Mouse (Mus musculus) layer of hippocampus, adult 9-11 months (tissue): ENCODE results near the gene Clec12b.

Experiments
- DNase-seq: peaks from one replicate; pipeline ENCODE4 v3.0.0; 2022

Gene Clec12b

DNA sequence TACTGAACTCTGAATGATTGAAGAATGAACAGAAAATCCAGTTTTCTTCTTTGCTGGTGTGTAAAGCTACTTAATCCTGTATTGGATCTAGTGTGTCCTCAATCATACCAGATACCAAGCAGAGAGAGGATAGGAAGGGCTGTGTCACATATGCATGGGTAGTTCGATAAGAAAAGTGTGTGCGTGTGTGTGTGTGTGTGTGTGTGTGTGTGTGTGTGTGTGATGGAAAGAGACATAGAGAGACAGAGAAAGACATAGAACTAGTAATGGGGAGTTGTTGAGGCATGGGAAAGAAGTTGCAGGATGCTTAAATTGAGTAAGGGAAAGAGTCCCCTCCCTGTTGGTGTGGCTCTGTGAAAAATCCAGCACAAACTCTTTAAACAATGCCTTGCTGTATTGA is at the start of gene Clec12b:
Gene Clec12b, minus strand, starts transcription at position 101 of the 400 bp plus-strand sequence.
- DNase-seq, result no peak

DNA sequence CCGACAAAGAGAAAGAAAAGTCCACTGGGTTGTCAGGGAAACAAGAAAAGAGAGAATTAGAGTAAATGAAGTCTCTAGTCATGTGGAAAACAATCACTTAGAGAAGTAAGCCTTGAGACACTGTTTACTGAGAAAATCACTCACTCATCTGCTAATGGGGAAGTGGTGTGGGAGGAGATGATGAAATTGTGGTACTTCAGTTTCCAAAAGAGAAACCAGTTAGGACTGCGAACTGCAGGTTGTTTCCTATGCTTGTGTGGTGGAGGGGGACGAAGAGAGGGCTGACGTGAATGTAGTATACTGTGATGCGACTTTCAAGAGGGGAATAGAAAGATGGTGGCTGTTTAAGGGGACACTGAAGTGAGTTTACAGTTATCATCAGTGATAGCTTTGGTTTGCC is 48.6 kb upstream of the Clec12b start:
- peak; percentile 67 for DNase-seq

DNA sequence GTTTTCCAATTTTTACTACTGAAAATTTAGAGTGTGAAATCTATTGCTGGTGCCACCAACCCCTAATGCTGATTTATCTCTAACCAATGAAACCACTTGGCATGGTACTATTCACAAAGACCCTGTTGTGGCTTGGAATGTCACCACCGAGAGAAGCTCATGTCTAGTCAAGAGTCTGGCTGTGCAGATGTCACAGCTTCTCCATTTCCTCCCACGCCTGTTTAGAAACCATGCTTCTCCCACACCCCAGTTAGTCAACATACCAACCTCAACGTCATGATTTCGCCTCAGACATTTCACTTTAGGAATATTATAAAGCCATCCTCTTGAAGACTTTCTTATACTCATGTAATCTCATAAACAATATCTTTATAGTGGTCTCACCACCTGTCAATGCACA is 41.6 kb upstream of the Clec12b start:
- DNase-seq, result peak; percentile 26

DNA sequence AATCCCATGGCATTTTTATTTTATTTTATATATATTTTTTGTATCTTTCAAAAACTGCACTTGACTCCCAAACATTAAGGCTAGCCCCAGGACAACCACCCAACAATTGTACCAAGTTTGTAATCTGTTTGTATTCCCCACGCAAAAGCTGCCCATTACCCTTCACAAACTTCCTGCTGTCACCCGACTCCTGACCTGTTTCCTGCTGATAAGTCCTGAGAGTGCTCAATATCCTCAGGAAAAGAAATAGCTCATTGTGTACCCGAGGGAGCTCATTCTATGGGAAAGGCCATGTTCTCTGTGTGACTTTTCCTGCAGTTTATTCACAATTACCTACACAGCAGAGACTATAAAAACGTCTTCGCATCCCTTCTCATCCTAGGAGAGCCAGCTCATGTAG is 40.1 kb upstream of the Clec12b start:
- DNase-seq, result no peak

DNA sequence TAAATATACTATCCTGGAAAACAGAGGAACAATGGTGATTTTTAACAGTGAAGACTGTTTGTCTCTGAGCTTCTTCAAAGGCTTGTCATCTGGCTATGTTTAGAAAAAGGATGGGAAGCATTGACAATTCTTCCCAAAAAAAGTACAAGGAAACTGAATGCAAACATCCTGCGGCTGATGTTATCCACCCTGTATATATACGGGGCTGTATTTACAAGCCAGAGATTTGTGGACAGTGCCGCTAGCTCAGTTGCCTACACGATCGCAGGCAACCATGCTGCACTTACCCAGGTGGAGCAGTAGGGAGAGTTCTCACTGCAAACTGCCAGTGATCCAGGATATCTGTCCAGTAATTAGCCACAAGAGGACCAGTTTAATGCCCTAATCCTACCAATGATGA is 39.5 kb upstream of the Clec12b start:
- no peak for DNase-seq

DNA sequence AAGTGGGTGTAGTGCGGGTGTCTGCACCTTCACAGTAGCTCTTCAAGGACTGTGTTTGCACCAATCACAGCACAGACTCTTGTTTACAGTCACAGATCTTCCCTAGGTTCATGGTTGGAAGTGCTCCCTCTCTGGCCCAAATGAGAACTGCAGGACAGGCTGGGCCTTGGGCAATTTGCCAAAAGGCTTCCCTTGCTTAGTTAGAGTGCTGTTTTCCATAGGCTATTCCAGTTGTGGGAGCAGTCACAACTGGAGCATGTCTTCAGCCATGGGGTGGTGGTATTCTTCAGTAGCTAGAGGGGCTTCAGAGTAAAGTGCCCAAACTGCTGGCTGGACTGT is 38.0 kb upstream of the Clec12b start:
- peak; percentile 56 for DNase-seq

DNA sequence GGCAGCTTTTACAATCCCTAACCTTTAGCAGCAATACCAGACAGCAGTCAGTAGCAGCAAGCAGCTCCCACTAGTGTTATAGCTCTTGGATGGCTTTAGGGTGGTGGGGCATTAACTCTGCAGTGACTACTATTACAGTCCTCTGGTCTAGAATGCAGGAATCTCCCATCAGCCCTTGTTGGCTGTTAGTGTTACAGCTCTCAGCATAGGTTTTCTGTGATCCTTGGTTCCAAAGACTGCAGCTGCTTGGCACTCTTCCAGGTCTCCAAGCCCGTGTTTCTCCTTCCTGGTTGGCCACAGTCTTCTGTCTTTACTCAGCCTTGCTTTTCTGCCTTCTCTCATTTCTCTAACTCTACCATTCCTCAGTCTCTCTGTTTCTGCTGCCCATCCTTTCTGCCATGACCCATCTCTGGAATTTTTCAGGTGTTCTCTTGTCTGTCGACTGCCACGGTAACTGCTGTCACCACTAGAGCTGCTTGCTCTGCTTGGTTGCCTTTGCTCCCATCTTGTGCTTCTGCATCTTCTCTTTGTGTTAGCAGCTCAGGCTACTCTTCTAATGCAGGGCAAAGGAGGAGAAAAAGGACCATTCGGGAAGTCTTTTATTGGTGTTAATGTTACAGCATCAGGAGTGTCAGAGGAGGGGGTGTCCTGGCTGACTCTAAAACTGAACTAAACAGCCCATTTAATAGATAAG is 37.5 kb upstream of the Clec12b start:
- DNase-seq, result no peak

DNA sequence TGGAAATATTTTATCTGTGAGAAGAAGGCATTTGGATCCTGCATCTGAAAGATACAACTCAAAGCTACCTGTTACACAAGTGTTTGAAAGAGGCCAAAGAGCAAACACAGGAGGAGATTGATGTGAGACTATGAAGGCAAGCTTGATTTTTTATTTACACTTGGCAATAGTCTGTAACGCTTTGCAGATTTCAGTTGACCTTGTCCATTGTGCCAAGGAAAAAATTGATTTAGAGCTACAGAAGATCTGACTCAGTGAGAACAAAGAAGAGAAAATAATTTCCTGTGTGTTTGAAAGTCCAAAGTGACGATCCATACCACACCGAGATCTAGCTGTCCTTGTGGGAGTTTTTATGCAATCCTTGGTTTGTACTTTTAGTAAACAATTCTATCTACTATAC is 36.6 kb upstream of the Clec12b start:
- no peak for DNase-seq

DNA sequence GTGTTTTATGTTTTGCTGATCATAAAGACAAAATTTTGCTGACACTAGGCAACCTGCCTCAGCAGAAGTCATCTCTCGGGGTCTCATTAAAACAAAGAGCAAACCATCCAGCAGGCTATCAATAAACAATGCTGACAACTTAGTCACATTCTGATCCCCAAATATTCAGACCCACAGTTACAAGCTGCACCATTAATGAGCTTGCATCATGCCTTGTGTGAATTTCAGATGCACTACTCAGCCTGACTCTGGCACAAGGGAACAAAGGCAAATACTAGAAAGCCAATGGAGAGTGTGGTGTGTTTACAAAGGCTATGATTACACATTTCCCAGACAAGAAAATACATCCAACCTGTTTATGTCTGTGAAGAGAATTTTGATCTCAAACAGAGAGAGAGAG is 28.5 kb upstream of the Clec12b start:
- no peak for DNase-seq

DNA sequence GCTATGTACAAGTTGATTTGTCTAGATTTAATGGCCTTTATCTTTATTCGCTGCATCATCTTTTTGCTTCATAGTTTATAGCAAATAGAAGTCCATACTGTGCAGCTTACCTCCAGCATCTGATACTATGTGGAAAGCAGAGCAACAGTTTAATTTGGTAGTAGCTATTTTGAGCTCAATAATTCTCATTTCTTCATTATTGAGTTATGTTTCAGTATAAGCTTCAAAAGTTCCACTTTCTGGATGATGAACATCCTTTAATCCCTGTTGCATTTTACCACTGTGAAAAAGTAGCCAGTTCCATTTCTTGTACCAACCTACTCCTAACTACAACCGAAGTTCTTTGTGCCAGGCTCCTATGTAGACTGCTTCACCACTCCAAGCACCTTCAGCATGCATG is 22.9 kb upstream of the Clec12b start, which contains the start of gene Clec9a:
Gene Clec9a, plus strand, starts transcription at position 301 of the 400 bp plus-strand sequence.
- no peak for DNase-seq

DNA sequence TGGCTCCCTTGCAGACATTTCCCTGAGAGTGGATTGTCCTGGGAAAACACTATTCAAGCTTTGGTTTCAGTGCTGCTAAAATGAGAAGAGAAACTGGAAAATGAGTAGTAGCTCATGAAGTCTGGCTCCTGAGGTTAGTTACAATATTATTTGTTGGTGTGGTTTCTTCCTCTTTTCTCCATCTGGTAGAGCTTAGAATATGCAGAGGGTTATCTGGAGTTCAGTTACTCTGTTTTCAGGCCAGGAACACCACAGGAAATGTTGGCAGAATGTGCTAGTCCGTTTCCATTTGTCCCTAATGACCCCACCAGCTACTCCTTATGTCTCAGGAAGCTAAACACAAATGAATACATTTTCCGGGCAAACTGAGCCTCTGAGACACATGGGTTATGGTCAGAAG is 21.6 kb upstream of the Clec12b start:
- peak; percentile 17 for DNase-seq

DNA sequence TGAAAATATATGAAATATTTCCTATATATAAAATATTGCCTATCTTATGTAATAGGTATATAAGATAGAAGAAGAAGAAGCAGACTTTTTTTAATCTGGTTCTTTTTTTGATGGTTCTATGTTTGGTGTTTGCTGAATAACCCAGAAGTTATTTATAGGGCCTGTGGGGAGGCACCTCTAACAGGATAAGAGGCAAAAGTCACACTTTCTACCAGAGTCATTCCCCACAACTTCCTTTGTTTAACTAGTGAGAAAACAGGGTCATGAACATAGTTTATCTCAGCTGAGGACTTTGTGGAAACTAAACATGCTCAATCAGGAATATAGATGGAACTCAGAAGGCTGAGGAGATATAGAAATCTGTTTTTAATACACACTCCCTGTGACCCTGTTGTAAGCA is 20.3 kb upstream of the Clec12b start:
- DNase-seq, result no peak

DNA sequence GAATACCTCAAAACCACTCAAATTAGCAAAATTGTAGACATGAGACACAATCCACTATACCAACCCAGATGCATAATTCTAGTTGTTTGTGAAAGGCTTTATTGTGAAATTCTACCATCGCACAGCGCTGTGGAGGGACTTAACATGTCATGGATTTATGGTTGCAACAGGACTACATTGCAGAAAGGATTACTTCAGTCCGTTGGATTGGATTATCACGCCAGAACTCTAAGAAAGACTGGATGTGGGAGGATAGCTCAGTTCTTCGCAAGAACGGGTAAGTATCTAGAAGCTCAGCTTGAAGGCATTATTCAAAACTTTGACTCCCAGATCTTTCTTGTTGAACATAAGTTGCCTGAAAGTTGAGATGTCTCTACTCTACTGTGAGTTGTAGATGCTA is 17.7 kb upstream of the Clec12b start:
- no peak for DNase-seq

DNA sequence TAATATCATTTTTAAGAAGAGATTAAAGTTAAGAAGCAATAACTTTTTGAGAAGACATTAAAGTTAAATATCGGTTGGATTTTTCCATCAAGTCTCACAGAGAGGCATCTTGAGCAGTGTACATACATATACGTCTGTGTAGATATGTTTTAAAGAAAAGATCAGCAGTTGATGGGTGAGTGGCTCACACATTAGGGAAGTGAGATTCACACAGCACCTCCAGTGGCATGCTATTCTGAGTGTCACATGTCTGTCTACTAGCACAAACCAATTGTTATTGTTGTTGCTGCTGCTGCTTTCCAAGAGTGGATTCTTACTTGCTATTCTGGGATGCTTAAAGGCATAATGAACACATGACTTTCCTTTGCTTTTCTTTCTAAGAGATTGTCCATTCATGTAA is 16.7 kb upstream of the Clec12b start:
- DNase-seq, result no peak

DNA sequence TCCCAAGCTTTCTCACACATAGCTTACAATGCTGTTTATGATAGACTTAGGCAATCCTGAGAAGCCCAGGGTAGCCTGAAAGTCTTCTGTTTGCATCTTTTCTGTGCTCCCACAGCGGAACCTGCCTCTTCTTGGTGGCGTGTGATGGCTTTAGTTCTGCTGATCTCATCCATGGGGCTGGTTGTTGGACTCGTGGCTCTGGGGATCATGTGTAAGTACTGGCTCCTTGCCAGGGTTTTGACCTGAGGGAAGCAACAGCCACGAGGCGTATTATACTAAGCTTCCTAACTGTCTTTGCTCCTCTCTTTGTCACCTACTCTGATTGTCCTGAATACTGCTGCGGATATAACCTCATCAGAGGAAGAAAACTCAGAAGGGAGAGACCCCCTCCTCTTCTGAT is 14.3 kb upstream of the Clec12b start:
- peak; percentile 66 for DNase-seq

DNA sequence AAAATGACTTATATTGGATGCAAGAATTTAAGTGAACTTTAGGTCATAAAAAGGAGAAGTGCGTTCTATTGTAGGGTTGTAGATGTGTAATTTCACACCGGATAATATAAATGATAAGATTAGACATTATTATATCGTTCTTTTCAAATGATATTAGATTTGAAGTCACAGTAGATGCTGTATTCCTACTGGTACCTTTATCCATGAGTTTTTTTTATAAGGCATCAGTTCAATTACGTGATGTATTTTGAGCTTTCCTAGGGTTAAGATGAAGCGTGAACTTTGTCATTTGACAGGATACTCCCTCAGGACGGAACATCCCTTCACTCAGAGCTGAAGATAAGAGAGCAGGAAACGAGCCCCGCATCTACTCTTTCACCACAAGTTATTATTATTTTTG is 11.3 kb upstream of the Clec12b start, which contains the start of gene Clec1b:
Gene Clec1b, plus strand, starts transcription at position 301 of the 400 bp plus-strand sequence.
- no peak for DNase-seq

DNA sequence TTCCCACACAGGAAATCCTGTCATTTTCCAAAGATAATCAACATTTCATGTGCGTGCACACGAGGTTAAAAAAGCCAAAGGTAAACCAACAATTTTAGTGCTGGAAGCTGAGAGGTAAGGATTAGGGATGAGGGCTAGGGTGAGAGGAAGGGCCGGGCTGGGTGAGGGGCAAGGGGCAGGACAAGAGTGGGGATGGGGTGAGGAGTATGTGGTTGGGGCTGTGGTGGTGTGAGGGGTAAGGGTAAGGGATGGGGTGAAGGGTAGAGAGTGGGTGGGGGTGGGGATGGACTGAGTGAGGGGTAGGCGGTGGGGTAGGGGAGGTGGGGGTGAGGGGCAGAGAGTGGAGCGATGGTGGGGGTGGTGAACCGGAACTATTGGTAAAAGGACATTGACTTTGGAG is 8.1 kb upstream of the Clec12b start:
- no peak for DNase-seq

DNA sequence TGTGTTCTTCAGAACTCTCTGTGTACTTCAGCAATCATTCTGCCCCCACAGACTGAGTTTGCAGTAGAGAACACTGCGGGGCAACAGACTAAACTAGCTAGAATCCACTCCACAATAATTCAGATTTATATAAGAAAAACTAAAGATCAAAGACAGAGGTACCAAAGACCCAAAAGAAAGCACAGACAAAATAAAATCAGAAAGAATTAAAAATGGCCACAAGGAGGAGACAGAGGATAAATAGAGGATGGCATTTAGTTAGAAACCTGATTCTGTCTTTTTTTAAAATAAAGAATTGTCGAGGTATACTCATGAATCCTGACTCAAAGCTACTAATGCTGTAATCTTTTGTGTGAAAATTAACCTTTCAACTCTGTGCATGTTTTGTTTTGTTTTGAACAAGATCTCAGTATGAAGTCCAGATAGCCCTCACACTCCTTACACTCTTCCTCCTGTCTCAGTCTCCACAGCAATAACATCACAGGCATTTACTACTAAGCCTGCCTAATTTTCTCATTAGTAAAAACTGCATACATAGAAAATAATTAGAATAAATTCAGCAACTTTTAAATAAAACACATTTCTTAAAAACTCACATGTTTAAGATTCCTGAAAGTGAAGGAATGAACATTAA is 7.5 kb upstream of the Clec12b start:
- DNase-seq, result no peak

DNA sequence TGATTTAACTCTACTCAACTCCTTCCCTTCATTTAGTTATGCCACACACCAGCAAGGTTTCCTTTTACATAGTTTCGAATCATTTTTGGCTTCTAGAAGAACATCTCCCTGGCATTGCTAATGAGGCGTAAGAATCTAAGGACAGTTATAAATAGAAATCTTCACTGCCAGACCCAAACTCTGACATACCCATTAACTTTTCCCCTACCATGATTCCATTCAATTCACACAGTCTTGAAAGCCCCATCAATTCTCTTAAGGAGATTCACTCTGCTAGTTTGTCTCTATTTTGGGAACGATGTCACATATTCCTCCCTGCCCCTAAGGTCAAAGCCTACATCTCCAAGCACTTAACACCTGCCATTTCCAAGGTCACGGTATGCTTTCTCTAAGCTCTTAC is 674 bp downstream of the Clec12b start:
- no peak for DNase-seq

DNA sequence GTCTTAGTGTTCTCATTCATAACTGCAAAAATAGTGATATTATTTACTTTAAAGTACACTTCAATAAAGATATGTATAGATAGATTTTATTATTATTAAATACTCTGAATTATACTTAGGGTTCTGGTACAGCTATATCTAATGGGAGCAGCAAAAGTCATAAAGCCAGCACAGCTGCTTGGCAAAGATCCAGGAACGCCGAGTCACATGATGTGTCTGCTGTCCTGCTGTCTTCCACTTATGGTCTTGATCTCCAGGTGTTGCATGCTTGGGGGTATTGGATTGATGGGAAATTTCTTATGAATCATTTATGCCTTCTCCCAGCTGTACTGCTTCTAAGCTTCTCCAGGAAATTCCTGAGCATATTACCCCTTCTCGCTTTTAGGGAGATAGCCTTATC is 2.2 kb downstream of the Clec12b start:
- no peak for DNase-seq

DNA sequence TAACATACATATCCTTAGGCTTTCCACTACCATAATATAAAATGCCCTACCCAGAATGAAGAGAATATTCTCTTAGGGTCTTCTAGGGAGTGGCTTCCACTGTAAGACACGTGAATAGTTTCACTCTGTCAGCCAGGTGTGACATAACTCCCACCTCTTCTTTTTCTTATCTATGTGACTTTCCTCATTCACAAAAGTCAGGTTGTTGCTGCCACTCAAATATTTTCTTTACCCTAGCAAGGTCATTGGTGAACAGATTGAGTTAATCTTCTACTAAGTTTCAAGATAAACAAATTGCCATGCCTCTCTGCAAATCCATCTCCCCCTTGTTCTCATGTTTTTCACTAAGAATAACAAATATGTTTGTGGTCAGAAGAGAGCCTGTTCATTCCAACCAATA is 3.9 kb downstream of the Clec12b start:
- no peak for DNase-seq

DNA sequence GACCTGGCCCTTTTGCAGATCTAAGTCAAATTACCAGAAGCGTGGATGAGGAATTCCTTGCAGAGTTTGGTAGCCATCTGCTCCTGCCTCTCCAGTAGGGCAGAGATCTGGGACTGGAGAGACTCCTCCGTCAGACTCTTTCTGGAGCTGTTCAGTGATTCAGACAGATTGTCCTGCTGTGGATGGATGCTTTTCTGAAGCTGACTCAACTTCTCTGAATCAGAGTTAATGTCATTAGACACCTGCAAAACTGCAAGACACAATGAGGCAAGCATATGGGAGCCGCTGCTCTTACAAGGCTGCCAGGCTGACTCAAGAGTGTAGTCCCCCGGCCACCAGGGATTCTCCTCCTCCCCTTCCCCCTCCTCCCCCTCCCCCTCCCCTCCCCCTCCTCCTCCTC is 5.2 kb downstream of the Clec12b start:
- DNase-seq, result peak; percentile 7

DNA sequence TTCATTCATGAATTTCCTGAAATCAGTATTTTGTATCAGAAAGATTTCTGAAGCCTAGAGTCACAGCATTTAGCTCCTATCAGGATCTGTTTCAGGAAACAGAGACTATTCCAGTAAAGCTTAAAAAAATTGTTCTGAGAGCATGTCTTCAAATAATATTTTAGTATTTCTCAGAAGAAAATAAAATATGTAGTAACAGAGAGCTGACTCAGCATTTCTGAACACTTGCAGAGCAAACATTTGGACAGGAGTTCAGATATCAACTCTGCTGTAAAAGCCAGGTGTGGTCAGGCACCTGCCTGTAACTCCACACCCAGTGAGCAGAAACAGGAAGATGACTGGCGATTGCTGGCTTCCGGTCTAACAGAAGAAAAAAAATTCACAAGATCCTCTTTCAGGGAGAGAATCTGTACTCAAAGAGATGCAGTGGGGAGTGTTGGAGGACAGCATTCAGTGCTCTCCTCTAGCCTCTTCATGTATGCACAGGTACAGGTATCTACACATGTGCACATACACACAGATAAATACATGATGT is 10.7 kb downstream of the Clec12b start:
- DNase-seq, result no peak

DNA sequence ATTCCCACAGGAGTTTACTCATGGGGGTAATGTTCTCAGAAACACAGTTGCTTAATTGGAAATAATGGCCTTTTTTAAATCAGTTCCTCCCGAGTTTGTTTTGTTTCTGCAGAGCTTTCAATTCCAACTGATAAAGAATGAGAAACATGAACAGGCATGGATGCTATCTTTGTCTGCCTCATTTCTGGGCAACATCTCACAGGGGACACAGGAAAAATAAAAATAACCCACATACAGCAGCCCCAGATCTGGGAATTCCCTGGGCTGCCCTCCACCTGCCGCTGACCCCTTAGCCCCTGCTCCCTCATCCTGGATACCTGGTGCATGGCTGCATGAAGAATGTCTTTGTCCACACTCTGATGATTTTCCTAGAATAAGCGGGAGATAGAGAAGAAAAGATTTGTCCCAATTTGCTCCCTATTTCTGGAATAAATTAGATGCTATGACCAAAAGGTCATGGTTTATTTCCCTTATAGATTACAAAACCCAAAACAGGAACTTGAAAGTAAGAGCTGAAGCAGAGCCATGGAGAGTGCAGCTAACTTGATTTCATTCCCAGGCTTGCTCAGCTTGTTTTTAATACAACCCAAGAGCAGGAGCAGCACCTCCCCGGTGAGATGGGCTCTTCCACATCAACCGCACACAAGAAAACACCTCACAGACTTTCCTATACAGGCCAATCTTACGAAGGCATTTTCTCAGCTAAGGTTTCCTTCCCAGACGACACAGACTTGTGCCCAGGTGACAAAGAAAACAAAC is 16.1 kb downstream of the Clec12b start:
- no peak for DNase-seq
